Mouse (Mus musculus) heart, postnatal 0 days (tissue): ENCODE results near the gene Ocln. TPM values are rescaled to one million over a fixed set of nuclear protein-coding genes. Genes with fewer than 3 reads are reported as not detected.

ENCODE experiments used
- ATAC-seq: fragments of 200-750 bp; cut with Nextera tagmentation; 2 replicates; pipeline ENCODE4 v1.8.0; 2017; ENCODE audit warnings: low read depth, moderate number of reproducible peaks, moderate library complexity; ENCODE audit not compliant: insufficient read depth
- DNase-seq: peaks from one replicate; pipeline ENCODE4 v3.0.0-alpha.2; 2016; ENCODE audit warnings: low spot score
- H3K27ac ChIP-seq: fragments of 300-500 bp; sonication (generic); 2 replicates; pipeline ENCODE4 v1.5.1; 2014; ENCODE audit warnings: low read depth, mild to moderate bottlenecking
- H3K27me3 ChIP-seq: fragments of 300-500 bp; sonication (generic); 2 replicates; pipeline ENCODE4 v1.6.1; 2014; ENCODE audit warnings: low read length, mixed read lengths; ENCODE audit not compliant: control insufficient read depth, insufficient read depth
- H3K36me3 ChIP-seq: fragments of 300-500 bp; sonication (generic); replicated peaks from 2 replicates; pipeline ENCODE4 v1.6.1; 2014; ENCODE audit warnings: low read length, mixed read lengths; ENCODE audit not compliant: control insufficient read depth, insufficient read depth
- H3K4me1 ChIP-seq: fragments of 300-500 bp; sonication (generic); 2 replicates; pipeline ENCODE4 v1.6.1; 2014; ENCODE audit warnings: antibody characterized with exemption; ENCODE audit not compliant: control insufficient read depth, insufficient read depth
- H3K4me2 ChIP-seq: fragments of 300-500 bp; sonication (generic); 2 replicates; pipeline ENCODE4 v1.6.1; 2014; ENCODE audit warnings: low read depth, mild to moderate bottlenecking, low read length, moderate library complexity
- H3K4me3 ChIP-seq: fragments of 300-500 bp; sonication (generic); 2 replicates; pipeline ENCODE4 v1.5.1; 2014; ENCODE audit warnings: low read depth, low read length
- H3K9ac ChIP-seq: fragments of 300-500 bp; sonication (generic); replicated peaks from 2 replicates; pipeline ENCODE4 v1.6.1; 2014; ENCODE audit warnings: low read depth, low read length, mixed read lengths
- H3K9me3 ChIP-seq: fragments of 300-500 bp; sonication (generic); replicated peaks from 2 replicates; pipeline ENCODE4 v1.6.1; 2016; ENCODE audit warnings: low read length; ENCODE audit not compliant: control insufficient read depth
- CTCF ChIP-seq: IDR thresholded peaks from 2 replicates; pipeline ENCODE4 v1.5.1; 2016; ENCODE audit warnings: antibody characterized with exemption, control low read depth, low read depth
- EP300 ChIP-seq: IDR thresholded peaks from 2 replicates; pipeline ENCODE4 v1.6.1; 2016; ENCODE audit warnings: antibody characterized with exemption, low read depth
- WGBS: fragments of 180-500 bp; shearing (Covaris S2); extraction: QIAGEN DNeasy Blood & Tissue Kit; methylation state at CpG from one replicate; pipeline ENCODE4 v1.1.7; 2014; 5-methylcytosine and 5-hydroxymethylcytosine counted together
- polyA plus RNA-seq: library from polyadenylated mRNA; unstranded; fragments of >200 nt; fragmentation: Nextera tagmentation; extraction: Ambion mirVana; gene quantifications from 2 replicates; pipeline ENCODE4 v1.2.1, GENCODE M21; 2015
- total RNA-seq: library from RNA; depleted of rRNA; stranded (reverse); fragments of >200 nt; gene quantifications from 2 replicates; pipeline ENCODE4 v1.2.3, GENCODE M21; 2014; ENCODE audit warnings: low replicate concordance

Ocln gene
- total and polyA plus RNA-seq, 2 experiments from 2014 or later = 1.7 to 2.0 TPM

GRCm38 (mm10) chr13:100544220-100544662, 8.3 kb downstream of the Ocln start:
- H3K4me1 ChIP-seq = no peaks in the 10 kb centered on the region
- no peak overlapping the region for H3K27ac ChIP-seq
- H3K4me2 ChIP-seq = no peak overlapping the region
- no peak overlapping the region for H3K9ac ChIP-seq
- H3K27me3 ChIP-seq = no peaks in the 10 kb centered on the region
- no peak overlapping the region for H3K4me3 ChIP-seq
- WGBS = 65% methylated on average over 4 of the region's 4 CpGs
- no peaks in the 10 kb centered on the region for H3K9me3 ChIP-seq
- TF ChIP-seq EP300 = no peak
- DNase-seq (no peak), ATAC-seq (no peak)
- no peaks in the 10 kb centered on the region for H3K36me3 ChIP-seq

GRCm38 (mm10) chr13:100543011-100543767, 9.3 kb downstream of the Ocln start:
- Histone ChIP-seq H3K36me3 (no peaks in the 10 kb centered on the region), H3K4me1 (no peaks in the 10 kb centered on the region), H3K9me3 (no peaks in the 10 kb centered on the region), H3K27me3 (no peaks in the 10 kb centered on the region), H3K27ac (no peak overlapping the region), H3K4me3 (no peak overlapping the region), H3K9ac (no peak overlapping the region), H3K4me2 (no peak overlapping the region)
- ATAC-seq = no peak
- WGBS = 53% methylated on average over 10 of the region's 10 CpGs
- DNase-seq = no peak
- TF ChIP-seq CTCF (no peak), EP300 (no peak)

GRCm38 (mm10) chr13:100536149-100536548, 16.4 kb downstream of the Ocln start:
- Histone ChIP-seq H3K4me3 (no peak overlapping the region), H3K9me3 (no peaks in the 10 kb centered on the region), H3K9ac (no peak overlapping the region), H3K36me3 (no peaks in the 10 kb centered on the region), H3K4me1 (no peaks in the 10 kb centered on the region), H3K27me3 (no peaks in the 10 kb centered on the region), H3K4me2 (no peak overlapping the region), H3K27ac (no peak overlapping the region)
- ATAC-seq (no peak), DNase-seq (no peak)
- no peak for TF ChIP-seq CTCF
- no peak for TF ChIP-seq EP300
- WGBS = 72% methylated on average over 3 of the region's 3 CpGs

- DNase-seq (no peak), ATAC-seq (no peak)
- H3K9ac ChIP-seq = no peak overlapping the region
- no peaks in the 10 kb centered on the region for H3K36me3 ChIP-seq
- 51% methylated on average over 6 of the region's 6 CpGs for WGBS
- H3K4me2 ChIP-seq = no peak overlapping the region
- no peaks in the 10 kb centered on the region for H3K27me3 ChIP-seq
- H3K27ac ChIP-seq = no peak overlapping the region
- H3K9me3 ChIP-seq = no peaks in the 10 kb centered on the region
- TF ChIP-seq CTCF (no peak), EP300 (no peak)
- H3K4me3 ChIP-seq = no peak overlapping the region
- H3K4me1 ChIP-seq = no peaks in the 10 kb centered on the region
These were observed 19.6 kb downstream of the Ocln start for GRCm38 (mm10) chr13:100532788-100533365.

- ATAC-seq (no peak), DNase-seq (no peak)
- no peaks in the 10 kb centered on the region for H3K4me1 ChIP-seq
- H3K9me3 ChIP-seq = no peaks in the 10 kb centered on the region
- H3K27me3 ChIP-seq = no peaks in the 10 kb centered on the region
- H3K9ac ChIP-seq = no peak overlapping the region
- WGBS = 68% methylated on average over 6 of the region's 6 CpGs
- H3K27ac ChIP-seq = no peak overlapping the region
- TF ChIP-seq EP300 (no peak), CTCF (no peak)
- no peaks in the 10 kb centered on the region for H3K36me3 ChIP-seq
- H3K4me3 ChIP-seq = no peak overlapping the region
- H3K4me2 ChIP-seq = no peak overlapping the region
These were observed 25.9 kb downstream of the Ocln start for GRCm38 (mm10) chr13:100526649-100527038.
